Mouse (Mus musculus): ENCODE results near the gene Agap2.

- no peak for TF ChIP-seq CTCF (IDR thresholded peaks at IDR 0.05; ENCODE audit: extremely low read depth, insufficient read depth, insufficient read length, insufficient replicate concordance)
- no peak for TF ChIP-seq POLR2A (IDR thresholded peaks at IDR 0.05; ENCODE audit: low read depth, low read length)
Measured at GRCm38 (mm10) chr10:127041274-127041766, 33.8 kb upstream of the Agap2 start, which contains the start of the genes Mettl1 and Eef1akmt3.
